Mouse (Mus musculus) brain, adult 2 months (tissue): ENCODE measurements around the gene Btbd35f22.
"Not testable (repeated sequence)": the region's sequence is repeated elsewhere in the genome, so short reads cannot be mapped to it uniquely, and the experiment has no call there.

Experiments
- DNase-seq: peaks from one replicate; pipeline ENCODE4 v3.0.0; 2011; ENCODE audit warnings: low read depth, low spot score

Btbd35f22 gene

DNA sequence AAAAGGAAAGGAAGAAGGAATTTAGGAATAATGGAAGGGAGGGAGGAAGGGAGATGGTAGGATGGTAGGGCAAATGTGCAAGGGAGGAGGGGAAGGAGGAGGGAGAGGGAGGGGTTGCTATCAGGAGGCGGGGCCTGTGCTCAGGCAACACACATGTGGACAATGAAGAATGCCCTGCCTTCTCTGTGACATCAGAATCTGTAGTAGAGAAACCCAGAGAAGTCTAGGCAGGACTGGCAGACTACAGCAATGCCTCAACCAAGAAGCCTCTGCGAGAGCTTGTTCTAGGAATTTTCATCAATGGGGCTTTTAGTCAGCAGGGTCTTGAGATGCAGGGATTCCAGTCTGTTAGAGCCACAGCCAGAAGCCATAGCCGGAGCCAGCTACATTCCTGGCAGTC, at the start of gene Btbd35f22:
TSS of gene Btbd35f22 (plus strand) at position 301 of the 400 bp plus-strand sequence.
- not testable (repeated sequence) for DNase-seq
